Mouse (Mus musculus) C2C12 (cell line): ENCODE data around the gene Ddb1.

Experiments
- CTCF ChIP-seq: IDR thresholded peaks from one replicate; pipeline ENCODE4 v1.5.1; 2011; ENCODE audit not compliant: control insufficient read depth, insufficient read depth, insufficient read length
- MAX ChIP-seq: IDR thresholded peaks from one replicate; pipeline ENCODE4 v1.6.1; 2011; ENCODE audit warnings: mild to moderate bottlenecking, control low read depth
- MYOG ChIP-seq: IDR thresholded peaks from one replicate; pipeline ENCODE4 v1.6.1; 2011; ENCODE audit not compliant: control insufficient read depth, insufficient read length; ENCODE audit errors: extremely low read depth

GRCm38 (mm10) chr19:10661919-10662318, 56.8 kb downstream of the Ddb1 start:
- TF ChIP-seq CTCF = no peak
- no peak for TF ChIP-seq MAX
- TF ChIP-seq MYOG = no peak
